Mouse (Mus musculus) kidney, adult 8-10 months (tissue): Measurements from ENCODE around the gene Magi1.

Experiments
- DNase-seq, 2 experiments: peaks; one replicate each; pipeline ENCODE4 v3.0.0; 2022

Magi1 gene

GRCm38 (mm10) chr6:94199696-94200095, 84.0 kb downstream of the Magi1 start:
- no peak for DNase-seq

GRCm38 (mm10) chr6:94197831-94198230, 85.9 kb downstream of the Magi1 start:
- no peak for DNase-seq

- DNase-seq: peak; percentile 26 to 29
Observed at GRCm38 (mm10) chr6:94195303-94195911, 88.3 kb downstream of the Magi1 start.

GRCm38 (mm10) chr6:94190830-94191229, 92.9 kb downstream of the Magi1 start:
- peak; percentile 39 to 49 for DNase-seq

DNA sequence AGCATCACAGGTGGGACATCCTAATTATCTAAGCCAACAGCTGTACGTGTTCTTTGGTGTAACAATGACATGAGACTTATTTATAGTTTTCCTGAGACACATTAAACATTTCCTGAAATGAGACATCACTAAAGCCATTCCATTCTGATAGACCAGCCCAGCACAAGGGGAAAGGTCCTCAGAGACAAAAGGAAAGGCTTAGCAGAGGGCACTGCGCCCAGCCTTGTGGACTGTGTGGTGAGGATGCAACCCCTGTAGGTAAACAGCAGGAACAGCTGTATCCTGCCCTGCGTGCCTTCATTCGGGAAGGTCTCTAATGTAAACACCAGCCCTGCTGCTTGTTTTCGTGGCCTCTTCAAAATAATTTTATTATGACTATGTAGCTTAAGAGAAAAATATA, 94.3 kb downstream of the Magi1 start:
- no peak for DNase-seq

DNA sequence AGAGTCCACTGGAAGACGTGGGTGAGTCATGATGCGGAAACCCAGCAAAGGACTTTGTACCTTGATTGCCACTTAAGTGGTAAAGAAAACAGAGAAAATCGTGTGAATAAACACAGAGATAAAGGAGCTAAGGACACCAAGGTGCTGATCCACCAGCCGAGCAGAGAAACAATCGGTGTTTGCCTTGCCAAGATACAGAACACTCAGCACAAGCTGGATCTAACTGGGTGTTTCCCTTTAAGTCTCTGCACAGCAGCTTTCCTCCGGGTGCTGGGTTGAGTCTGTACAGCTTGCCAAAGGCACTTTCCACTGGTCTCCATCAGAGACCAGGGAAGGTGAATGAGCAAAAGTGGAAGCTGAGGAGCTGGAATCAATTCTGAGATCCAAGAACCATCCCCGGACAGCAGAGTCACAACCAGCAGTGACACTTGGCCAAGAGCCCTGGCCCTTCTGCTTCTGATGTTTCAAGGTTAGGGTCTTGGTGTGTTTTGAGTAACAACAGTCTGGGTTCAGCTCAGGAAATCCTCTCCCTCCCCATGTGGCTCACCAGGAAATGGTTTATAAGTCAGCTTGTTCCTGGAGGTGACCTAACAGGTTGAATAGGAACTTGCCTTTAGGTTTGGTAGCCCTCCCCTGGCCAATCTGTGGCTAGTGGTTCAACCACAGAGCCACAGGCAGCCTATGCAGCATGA, 96.9 kb downstream of the Magi1 start:
- DNase-seq: peak; percentile 14 to 26

DNA sequence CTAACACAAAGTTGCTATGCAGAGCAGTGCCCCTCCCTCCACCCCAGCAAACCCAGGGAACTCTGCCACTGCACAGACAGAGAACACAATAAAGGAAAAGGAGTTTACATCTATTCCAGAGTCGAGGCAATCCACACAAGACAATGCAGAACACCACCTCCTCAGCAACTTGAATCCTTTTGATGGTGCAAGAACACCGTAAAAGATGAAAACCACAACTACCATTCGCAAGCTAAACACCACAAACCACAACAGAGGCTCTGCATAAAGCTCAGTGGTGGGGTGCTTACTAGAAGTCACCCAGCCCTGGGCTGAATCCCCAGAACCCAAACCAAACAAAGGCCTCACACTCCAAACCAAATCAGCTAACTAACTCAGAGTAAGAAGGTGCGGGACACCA, 99.4 kb downstream of the Magi1 start:
- DNase-seq: no peak

GRCm38 (mm10) chr6:94183354-94183851, 100.3 kb downstream of the Magi1 start:
- peak; percentile 35 to 39 for DNase-seq

DNA sequence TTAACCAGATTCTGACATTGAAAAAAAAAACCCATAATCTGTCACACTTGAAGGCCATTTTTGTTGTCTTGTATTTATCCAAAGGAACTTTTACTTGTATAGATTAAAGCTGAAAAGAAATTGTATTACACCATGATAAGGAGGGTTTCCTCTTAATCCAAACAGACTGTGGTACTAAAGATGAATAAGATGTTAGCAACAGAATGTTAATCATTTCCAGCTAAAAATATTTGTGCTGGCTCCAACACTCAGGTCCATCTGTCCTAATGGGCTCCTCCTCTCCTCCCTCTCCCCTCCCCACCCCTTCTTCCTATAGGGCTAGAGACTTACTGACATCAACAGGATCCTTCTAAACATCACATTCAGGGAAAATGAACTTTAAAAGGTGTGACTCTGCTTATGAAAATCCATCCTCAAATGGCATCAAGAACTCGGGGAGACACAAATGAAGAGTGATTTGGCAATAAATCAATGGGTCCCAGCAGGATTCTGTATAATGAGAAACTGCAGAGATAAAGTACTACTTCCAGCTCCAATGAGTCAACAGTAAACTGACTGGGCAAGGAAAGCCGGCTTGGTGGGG, 102.0 kb downstream of the Magi1 start:
- no peak for DNase-seq

- DNase-seq: no peak
Observed at GRCm38 (mm10) chr6:94180331-94181150, 103.2 kb downstream of the Magi1 start.

GRCm38 (mm10) chr6:94177559-94177958, 106.2 kb downstream of the Magi1 start:
- no peak for DNase-seq

GRCm38 (mm10) chr6:94176705-94177104, 107.0 kb downstream of the Magi1 start:
- DNase-seq: no peak

- no peak for DNase-seq
Observed at GRCm38 (mm10) chr6:94171250-94171649, 112.5 kb downstream of the Magi1 start.

DNA sequence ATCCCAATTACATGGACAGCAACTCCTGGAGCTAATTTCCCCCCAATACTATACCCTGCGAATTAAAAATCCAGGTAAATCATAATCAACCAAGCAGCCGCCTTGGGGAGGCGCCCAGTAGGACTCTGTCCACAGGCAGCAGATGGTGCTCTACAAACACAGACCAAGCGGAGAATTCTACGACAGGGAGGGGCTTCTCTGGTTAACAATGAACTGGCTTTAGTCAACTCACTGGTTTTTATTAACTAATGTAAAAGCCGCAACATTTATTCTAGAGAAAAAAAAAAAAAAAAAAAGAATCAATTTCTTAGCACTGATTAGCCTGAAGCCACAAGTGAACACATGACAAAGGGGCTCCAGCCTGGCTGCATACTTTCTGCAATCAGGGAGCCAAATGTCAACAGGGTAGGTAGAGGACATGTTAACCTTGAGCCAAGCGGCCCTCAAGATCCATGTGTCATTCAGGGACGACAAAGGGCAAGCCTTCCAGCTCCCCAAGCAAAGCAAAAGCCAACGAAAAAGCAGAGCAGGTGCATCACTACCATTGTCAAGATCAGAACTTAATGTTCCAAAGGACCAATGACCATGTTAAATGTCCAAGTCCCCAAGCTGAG, 114.0 kb downstream of the Magi1 start:
- DNase-seq: peak; percentile 41 to 45

GRCm38 (mm10) chr6:94165951-94166350, 117.8 kb downstream of the Magi1 start:
- DNase-seq: peak in 1 of 2 experiments; percentile 24

DNA sequence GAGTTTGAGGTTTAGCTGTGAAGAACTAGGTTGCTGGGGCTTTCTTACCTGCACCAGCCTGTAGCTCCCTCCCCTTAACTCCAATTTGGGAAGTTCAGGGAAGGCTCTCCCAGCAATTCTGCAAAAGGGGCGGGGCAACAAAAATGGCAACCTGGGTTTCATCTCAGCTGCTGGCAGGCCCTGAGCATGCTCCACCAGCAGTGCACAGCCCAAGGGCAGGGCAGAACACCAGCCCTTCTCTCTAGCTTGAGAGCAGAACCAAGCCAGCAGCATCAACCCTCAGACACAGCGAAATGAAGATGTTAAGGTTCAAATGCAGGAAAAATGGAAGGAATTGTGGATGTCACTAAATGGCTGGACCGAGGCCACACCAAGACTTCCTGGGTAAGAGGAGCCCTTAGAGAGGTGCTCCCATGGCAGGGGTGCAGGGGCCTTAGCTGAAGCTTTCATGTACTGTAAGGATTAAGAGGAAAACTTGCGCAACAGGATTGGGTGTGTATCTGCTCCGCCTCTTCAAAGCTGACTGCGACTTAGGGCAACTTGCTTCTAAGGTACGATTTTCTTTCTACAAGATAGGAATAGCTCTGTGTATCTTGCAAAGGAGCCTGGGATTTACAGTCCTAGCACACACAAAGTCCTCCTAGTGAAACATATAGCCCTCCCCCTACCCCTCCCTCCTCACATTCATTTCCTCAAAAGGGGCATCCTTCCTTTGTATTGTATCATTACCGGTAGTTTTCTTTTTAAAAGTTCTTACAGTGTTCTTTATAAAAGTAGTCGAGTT, 118.8 kb downstream of the Magi1 start:
- no peak for DNase-seq

- no peak for DNase-seq
Observed at GRCm38 (mm10) chr6:94163325-94163995, 120.3 kb downstream of the Magi1 start.

GRCm38 (mm10) chr6:94162918-94163317, 120.8 kb downstream of the Magi1 start:
- no peak for DNase-seq

DNA sequence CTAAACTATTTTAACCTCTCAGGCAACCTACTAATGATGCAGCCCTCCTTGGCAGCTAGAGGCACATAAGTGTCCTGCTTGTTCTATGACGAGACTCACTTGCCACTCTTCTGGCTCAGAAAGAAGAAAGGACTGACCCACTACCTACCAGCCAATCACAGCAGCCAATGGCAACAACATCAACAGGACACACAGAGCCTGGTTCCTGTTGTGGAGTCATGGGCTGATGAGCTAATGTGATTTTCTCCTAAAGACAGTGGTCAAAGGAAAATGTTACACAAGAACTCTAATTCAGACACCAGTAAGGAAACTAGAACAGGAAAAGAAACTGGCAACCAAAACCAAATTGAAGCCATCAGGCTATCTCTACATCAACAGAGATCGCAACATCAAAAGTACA, 124.5 kb downstream of the Magi1 start:
- no peak for DNase-seq

DNA sequence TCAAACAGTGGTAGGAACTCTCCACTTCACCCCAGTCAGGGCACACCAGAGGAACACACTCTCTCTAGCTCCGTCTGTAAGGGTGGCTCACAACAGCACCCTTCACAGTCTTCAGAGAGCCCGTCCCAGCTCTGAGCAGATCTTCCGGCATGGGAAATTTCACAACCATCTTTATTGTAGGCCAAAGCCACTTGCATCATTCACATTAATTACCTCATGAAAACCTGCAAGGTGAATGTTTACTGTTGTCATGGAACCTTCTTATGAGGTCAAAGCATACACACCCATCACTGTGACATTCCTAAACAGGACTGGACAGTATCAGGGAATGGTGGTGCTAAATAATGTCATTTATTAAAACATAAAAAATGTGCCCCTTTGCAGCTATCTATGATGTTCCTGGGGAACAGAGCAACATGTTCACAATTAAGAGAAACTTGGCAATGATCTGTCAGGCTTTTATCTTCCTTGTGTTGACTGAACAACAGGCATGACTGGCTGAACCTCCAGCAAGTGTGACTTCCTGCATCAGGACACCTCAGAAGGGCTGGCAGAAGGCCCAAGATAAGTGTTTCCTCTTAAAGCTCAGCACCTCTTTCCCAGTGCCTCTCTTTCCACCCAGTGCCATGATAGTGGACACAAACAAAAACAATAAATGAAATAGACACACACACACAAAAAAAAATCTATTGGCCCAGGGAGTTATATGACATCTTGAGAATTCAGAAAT, 125.4 kb downstream of the Magi1 start:
- DNase-seq: no peak

DNA sequence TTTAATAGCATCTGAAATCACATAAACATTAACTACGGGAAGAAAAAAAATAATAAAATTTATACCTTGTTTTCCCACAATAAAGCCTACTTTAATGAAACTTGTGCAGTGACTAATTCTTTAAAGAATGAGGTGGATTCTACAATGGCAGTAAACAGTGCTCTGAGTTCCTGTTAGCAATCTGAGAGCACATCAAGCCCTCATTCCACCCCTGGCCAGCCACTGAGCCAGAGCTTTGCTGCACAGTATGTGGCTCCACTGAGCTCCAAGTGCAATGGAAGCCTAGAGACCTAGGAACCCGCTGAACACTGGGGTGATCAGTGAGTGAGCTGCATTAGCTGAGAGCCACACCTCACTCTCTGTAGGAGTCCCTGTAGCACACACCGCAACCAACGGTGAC, 127.7 kb downstream of the Magi1 start:
- DNase-seq: no peak
